ENCODE assay signal across 34 mouse cellular contexts in the genomic region with DNA sequence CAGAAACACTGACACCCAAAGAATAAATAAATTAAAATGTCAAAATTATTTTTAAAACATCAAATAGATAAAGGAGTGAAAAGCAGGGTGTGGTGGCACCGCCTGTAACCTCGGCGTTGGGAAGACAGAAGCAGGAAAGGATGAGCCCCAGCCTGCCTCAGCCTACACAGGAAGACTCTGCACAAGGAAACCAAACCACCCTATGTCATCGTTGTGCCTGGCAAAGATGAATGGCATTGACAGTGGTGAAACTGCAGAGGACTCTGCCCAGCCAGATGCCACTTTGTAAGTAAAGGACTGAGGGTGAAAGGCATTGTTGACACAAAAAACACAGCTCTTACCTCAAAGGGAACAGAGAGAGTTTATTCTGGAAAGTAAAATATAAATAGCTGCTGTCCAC. TPM values are rescaled to one million over a fixed set of nuclear protein-coding genes. Genes with fewer than 3 reads are reported as not detected.
"Had no signal": no experiment of that assay in that cellular context is flagged by ENCODE, and none has a peak within 500 bp of the region (broad histone marks: within the 10 kb centered on the region; RNA-seq: fewer than 3 reads in every experiment).

No protein-coding gene starts in this region.

- H3K27me3 ChIP-seq: limb, embryonic 12.5 days; limb, embryonic 13.5 days; limb, embryonic 15.5 days; liver, embryonic 12.5 days; liver, embryonic 13.5 days; liver, embryonic 15.5 days; lung, embryonic 15.5 days; midbrain, embryonic 12.5 days; midbrain, embryonic 13.5 days; midbrain, embryonic 15.5 days; neural tube, embryonic 12.5 days had no signal

- H3K4me3 ChIP-seq: left cerebral cortex, adult 2 months; limb, embryonic 10.5 days; limb, embryonic 12.5 days; limb, embryonic 13.5 days; limb, embryonic 15.5 days; liver, embryonic 12.5 days; liver, embryonic 13.5 days; liver, embryonic 15.5 days; lung, embryonic 15.5 days; megakaryocyte, embryonic 14.5 days; midbrain, embryonic 10.5 days; midbrain, embryonic 12.5 days; midbrain, embryonic 13.5 days; midbrain, embryonic 15.5 days; myocyte; neural tube, embryonic 12.5 days had no signal

- DNase-seq: left cerebral cortex, postnatal 4 days; liver; liver, embryonic 13.5 days; lung, adult 18-20 months; lung, embryonic 14.5 days; lung, postnatal 10 days; lung, postnatal 14 days; lung, postnatal 36 days; lung, postnatal 4 days; midbrain, embryonic 14.5 days had no signal

- H3K9me3 ChIP-seq: limb, embryonic 10.5 days; limb, embryonic 15.5 days; liver, embryonic 12.5 days; liver, embryonic 13.5 days; liver, embryonic 15.5 days; lung, embryonic 15.5 days; midbrain, embryonic 10.5 days; midbrain, embryonic 12.5 days; midbrain, embryonic 15.5 days; neural tube, embryonic 12.5 days had no signal

- H3K27ac ChIP-seq: left cerebral cortex, adult 2 months; limb, embryonic 10.5 days; limb, embryonic 12.5 days; limb, embryonic 13.5 days; limb, embryonic 15.5 days; liver, embryonic 12.5 days; liver, embryonic 13.5 days; liver, embryonic 14.5 days; liver, embryonic 15.5 days; lung, embryonic 15.5 days; macrophage; midbrain, embryonic 10.5 days; midbrain, embryonic 12.5 days; midbrain, embryonic 13.5 days; midbrain, embryonic 15.5 days; neural tube, embryonic 12.5 days had no signal

- H3K9ac ChIP-seq: limb, embryonic 12.5 days; limb, embryonic 13.5 days; limb, embryonic 15.5 days; liver, embryonic 12.5 days; liver, embryonic 13.5 days; liver, embryonic 14.5 days; liver, embryonic 15.5 days; lung, embryonic 14.5 days; lung, embryonic 15.5 days; midbrain, embryonic 12.5 days; midbrain, embryonic 13.5 days; midbrain, embryonic 15.5 days; neural tube, embryonic 12.5 days had no signal

- H3K4me2 ChIP-seq: limb, embryonic 12.5 days; limb, embryonic 13.5 days; limb, embryonic 15.5 days; liver, embryonic 11.5 days; liver, embryonic 12.5 days; liver, embryonic 13.5 days; liver, embryonic 15.5 days; lung, embryonic 14.5 days; lung, embryonic 15.5 days; midbrain, embryonic 11.5 days; midbrain, embryonic 12.5 days; midbrain, embryonic 13.5 days; midbrain, embryonic 15.5 days; neural tube, embryonic 12.5 days had no signal

- H3K36me3 ChIP-seq: limb, embryonic 10.5 days; limb, embryonic 12.5 days; limb, embryonic 13.5 days; limb, embryonic 15.5 days; liver, embryonic 12.5 days; liver, embryonic 13.5 days; liver, embryonic 15.5 days; lung, embryonic 15.5 days; midbrain, embryonic 10.5 days; midbrain, embryonic 12.5 days; midbrain, embryonic 13.5 days; midbrain, embryonic 15.5 days; neural tube, embryonic 12.5 days had no signal

- ATAC-seq: liver, embryonic 12.5 days; lung, postnatal 0 days; midbrain, embryonic 13.5 days; midbrain, embryonic 15.5 days; midbrain, embryonic 16.5 days had no signal

- H3K4me1 ChIP-seq: limb, embryonic 15.5 days; liver, embryonic 12.5 days; liver, embryonic 13.5 days; liver, embryonic 15.5 days; lung, embryonic 15.5 days; midbrain, embryonic 10.5 days; midbrain, embryonic 12.5 days; midbrain, embryonic 13.5 days; midbrain, embryonic 15.5 days; neural tube, embryonic 12.5 days had no signal

RNA-seq across cellular contexts. Expression of gene Podn, which starts 30.0 kb away (rescaled TPM):
- total RNA-seq: megakaryocyte, adult 5-6 weeks; megakaryocyte-erythroid progenitor cell, adult 5-6 weeks; monocyte, adult 5-6 weeks had no signal
- polyA plus RNA-seq: macrophage had no signal

RNA-seq across cellular contexts. Expression of gene Echdc2, which starts 39.0 kb away (rescaled TPM):
- total RNA-seq: monocyte, adult 5-6 weeks had no signal
- polyA plus RNA-seq: macrophage had no signal
